Mouse (Mus musculus): ENCODE data around the gene Slfn9. TPM values are rescaled to one million over a fixed set of nuclear protein-coding genes. Genes with fewer than 3 reads are reported as not detected.
A peak's percentile ranks its signal among the peaks of the same experiment; 100 is the strongest.
"Not testable (repeated sequence)": the region's sequence is repeated elsewhere in the genome, so short reads cannot be mapped to it uniquely, and the experiment has no call there.

The Slfn9 gene
- polyA plus RNA-seq, 1 experiment from 2014 or later, result 5.1 TPM

- Histone ChIP-seq H3K9ac (ENCODE audit: low read length) (no peak overlapping the region), H3K9me3 (replicated peaks; ENCODE audit: control insufficient read depth, low read length) (no peaks in the 10 kb centered on the region), H3K4me2 (ENCODE audit: low read length) (no peak overlapping the region), H3K4me3 (ENCODE audit: low read depth, low read length) (no peak overlapping the region), H3K27ac (ENCODE audit: low read depth, low read length) (no peak overlapping the region), H3K36me3 (ENCODE audit: control insufficient read depth, insufficient read depth, low read length) (no peaks in the 10 kb centered on the region), H3K27me3 (replicated peaks; ENCODE audit: control insufficient read depth, insufficient read depth, low read length) (no peaks in the 10 kb centered on the region), H3K4me1 (ENCODE audit: control insufficient read depth, insufficient read depth, low read length) (no peaks in the 10 kb centered on the region)
- ATAC-seq (no peak), DNase-seq (ENCODE audit: low spot score) (no peak)
Measured at GRCm38 (mm10) chr11:83016093-83016492, 24.5 kb upstream of the Slfn9 start.

DNA sequence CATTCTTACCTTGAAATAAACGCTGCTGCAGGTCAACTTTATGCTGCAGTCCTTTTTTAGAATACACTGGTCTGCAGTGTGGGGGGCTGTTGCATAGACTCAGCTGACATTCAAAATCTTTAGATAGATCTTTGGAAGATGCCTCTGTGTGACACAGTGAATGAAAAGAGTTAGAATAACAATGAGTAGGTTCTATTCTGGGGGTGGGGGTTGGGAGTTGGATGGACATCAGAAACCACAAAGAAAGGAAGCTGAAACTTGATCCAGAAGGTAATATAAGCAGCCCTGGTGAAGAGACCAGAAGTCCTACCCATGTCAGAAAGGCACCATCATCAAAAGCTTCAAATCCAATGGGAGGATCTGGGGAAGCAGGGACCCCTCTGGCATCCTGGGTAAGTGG, 21.7 kb upstream of the Slfn9 start:
- H3K9me3 ChIP-seq (replicated peaks; ENCODE audit: control insufficient read depth, low read length), result no peaks in the 10 kb centered on the region
- H3K4me3 ChIP-seq (ENCODE audit: low read depth, low read length), result no peak overlapping the region
- H3K4me2 ChIP-seq (ENCODE audit: low read length), result no peak overlapping the region
- H3K9ac ChIP-seq (ENCODE audit: low read length), result no peak overlapping the region
- H3K4me1 ChIP-seq (ENCODE audit: control insufficient read depth, insufficient read depth, low read length), result no peaks in the 10 kb centered on the region
- H3K27me3 ChIP-seq (replicated peaks; ENCODE audit: control insufficient read depth, insufficient read depth, low read length), result no peaks in the 10 kb centered on the region
- no peak for DNase-seq (ENCODE audit: low spot score)
- WGBS, result 90% methylated on average over 1 of the region's 1 CpGs
- no peaks in the 10 kb centered on the region for H3K36me3 ChIP-seq (ENCODE audit: control insufficient read depth, insufficient read depth, low read length)
- ATAC-seq, result no peak
- H3K27ac ChIP-seq (ENCODE audit: low read depth, low read length), result no peak overlapping the region

DNA sequence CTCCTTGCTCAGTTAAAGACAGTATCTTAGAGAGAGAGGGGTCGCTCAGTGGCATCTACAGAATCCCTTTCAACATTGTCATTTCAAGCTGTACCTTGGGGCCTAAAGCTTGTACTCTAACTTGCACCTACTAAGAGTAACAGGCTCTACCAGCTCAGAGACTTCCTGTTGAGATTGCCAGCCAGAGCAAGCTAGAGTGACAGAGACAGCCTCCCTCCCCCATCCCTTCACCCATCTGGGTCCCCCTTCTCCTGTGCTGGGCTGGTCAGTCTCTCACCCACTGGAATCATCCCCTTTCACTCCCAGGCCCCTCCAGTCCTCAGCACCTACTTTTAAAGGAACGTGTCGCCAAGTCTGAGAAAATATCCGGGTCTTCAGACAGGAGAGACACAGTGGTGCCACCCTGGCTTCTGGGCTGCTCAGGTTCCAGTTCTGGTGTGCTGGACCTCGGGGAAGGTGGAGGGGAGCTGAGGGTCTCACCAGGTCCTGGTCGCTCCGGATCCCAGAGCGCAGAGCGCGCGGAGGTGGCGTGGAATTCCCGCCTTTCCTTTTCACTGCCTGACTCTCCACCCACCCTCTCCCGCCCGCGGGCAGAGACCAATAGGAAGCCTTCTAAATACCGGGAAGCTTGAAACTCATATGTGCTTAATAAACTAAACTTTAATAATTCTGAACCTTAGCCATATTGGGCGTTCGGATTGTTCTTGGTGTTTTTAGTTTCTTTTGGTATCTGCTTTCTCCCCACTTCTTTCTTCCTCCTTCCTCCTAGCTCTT, 831 bp downstream of the Slfn9 start:
- peak overlapping the region; percentile 60 for H3K4me2 ChIP-seq (ENCODE audit: low read length)
- not testable (repeated sequence) for H3K4me1 ChIP-seq (ENCODE audit: control insufficient read depth, insufficient read depth, low read length); H3K36me3 ChIP-seq (ENCODE audit: control insufficient read depth, insufficient read depth, low read length); H3K27me3 ChIP-seq (replicated peaks; ENCODE audit: control insufficient read depth, insufficient read depth, low read length); H3K27ac ChIP-seq (ENCODE audit: low read depth, low read length); H3K9me3 ChIP-seq (replicated peaks; ENCODE audit: control insufficient read depth, low read length)
- DNase-seq (ENCODE audit: low spot score), result peak; percentile 64
- 20% methylated on average over 19 of the region's 19 CpGs for WGBS
- H3K9ac ChIP-seq (ENCODE audit: low read length), result peak overlapping the region; percentile 58
- ATAC-seq, result peak; percentile 66; the same call in 1 of the 2 replicates
- peak overlapping the region; percentile 27 for H3K4me3 ChIP-seq (ENCODE audit: low read depth, low read length)

DNA sequence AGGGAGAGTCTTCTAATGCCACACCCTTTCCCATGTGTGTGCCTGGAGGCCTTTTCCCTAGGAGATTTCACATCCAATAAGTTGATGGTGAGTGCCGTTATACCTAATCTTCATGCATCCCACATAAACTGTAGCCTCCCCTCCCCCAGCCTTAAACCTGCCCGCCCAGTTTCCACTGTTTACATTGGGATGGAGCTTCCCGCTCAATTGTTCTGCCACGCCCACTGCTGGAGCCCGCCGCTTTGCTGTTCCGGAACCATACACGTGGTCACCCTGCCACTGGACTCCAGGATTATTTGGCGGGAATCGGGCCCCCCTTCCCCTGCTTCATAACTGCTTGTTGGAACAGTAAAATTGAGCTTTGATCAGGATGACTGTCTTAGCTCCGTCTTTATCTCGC, 2.3 kb downstream of the Slfn9 start:
- DNase-seq (ENCODE audit: low spot score), result no peak
- H3K36me3 ChIP-seq (ENCODE audit: control insufficient read depth, insufficient read depth, low read length), result peaks cover 1% of the 10 kb centered on the region; the same call in 1 of the 2 replicates
- peaks cover 3% of the 10 kb centered on the region; the same call in 1 of the 2 replicates for H3K4me1 ChIP-seq (ENCODE audit: control insufficient read depth, insufficient read depth, low read length)
- no peak overlapping the region for H3K9ac ChIP-seq (ENCODE audit: low read length)
- 52% methylated on average over 12 of the region's 12 CpGs for WGBS
- ATAC-seq, result no peak
- H3K4me3 ChIP-seq (ENCODE audit: low read depth, low read length), result no peak overlapping the region
- no peaks in the 10 kb centered on the region for H3K27me3 ChIP-seq (replicated peaks; ENCODE audit: control insufficient read depth, insufficient read depth, low read length)
- H3K9me3 ChIP-seq (replicated peaks; ENCODE audit: control insufficient read depth, low read length), result no peaks in the 10 kb centered on the region
- no peak overlapping the region for H3K27ac ChIP-seq (ENCODE audit: low read depth, low read length)
- peak overlapping the region; percentile 10; the same call in 1 of the 2 replicates for H3K4me2 ChIP-seq (ENCODE audit: low read length)

DNA sequence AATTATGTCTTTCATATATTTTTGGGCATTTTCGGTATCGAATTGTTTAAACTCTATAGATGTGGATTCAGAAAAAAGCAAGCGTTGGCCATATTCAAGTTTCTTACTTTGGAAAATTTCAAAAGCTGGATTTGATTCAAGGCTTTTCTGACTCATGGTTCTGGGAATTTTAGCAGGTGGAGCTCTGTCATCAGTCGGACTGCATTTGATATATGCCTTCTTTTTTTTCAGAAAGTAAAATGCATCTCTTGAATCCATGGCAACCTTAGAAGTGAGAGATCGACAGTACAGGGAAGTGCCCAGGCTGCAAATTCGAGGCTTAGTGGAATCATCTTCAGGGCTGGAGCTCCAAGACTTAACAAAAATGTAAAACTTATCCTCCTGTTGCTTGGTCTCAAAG, 4.0 kb downstream of the Slfn9 start:
- Histone ChIP-seq H3K36me3 (ENCODE audit: control insufficient read depth, insufficient read depth, low read length) (peaks cover 5% of the 10 kb centered on the region; the same call in 1 of the 2 replicates), H3K4me3 (ENCODE audit: low read depth, low read length) (no peak overlapping the region), H3K9me3 (replicated peaks; ENCODE audit: control insufficient read depth, low read length) (no peaks in the 10 kb centered on the region), H3K4me2 (ENCODE audit: low read length) (no peak overlapping the region), H3K27me3 (replicated peaks; ENCODE audit: control insufficient read depth, insufficient read depth, low read length) (no peaks in the 10 kb centered on the region), H3K9ac (ENCODE audit: low read length) (no peak overlapping the region), H3K4me1 (ENCODE audit: control insufficient read depth, insufficient read depth, low read length) (peaks cover 3% of the 10 kb centered on the region; the same call in 1 of the 2 replicates), H3K27ac (ENCODE audit: low read depth, low read length) (no peak overlapping the region)
- ATAC-seq (no peak), DNase-seq (ENCODE audit: low spot score) (no peak)
- WGBS, result 91% methylated on average over 6 of the region's 6 CpGs

GRCm38 (mm10) chr11:82983193-82983592, 8.4 kb downstream of the Slfn9 start:
- H3K27ac ChIP-seq (ENCODE audit: low read depth, low read length), result no peak overlapping the region
- 78% methylated on average over 17 of the region's 17 CpGs for WGBS
- H3K9ac ChIP-seq (ENCODE audit: low read length), result no peak overlapping the region

GRCm38 (mm10) chr11:82982409-82982808, 9.2 kb downstream of the Slfn9 start:
- WGBS, result 98% methylated on average over 2 of the region's 2 CpGs
- not testable (repeated sequence) for H3K27ac ChIP-seq (ENCODE audit: low read depth, low read length); H3K9me3 ChIP-seq (replicated peaks; ENCODE audit: control insufficient read depth, low read length); H3K27me3 ChIP-seq (replicated peaks; ENCODE audit: control insufficient read depth, insufficient read depth, low read length); H3K36me3 ChIP-seq (ENCODE audit: control insufficient read depth, insufficient read depth, low read length); H3K4me1 ChIP-seq (ENCODE audit: control insufficient read depth, insufficient read depth, low read length); DNase-seq (ENCODE audit: low spot score); H3K9ac ChIP-seq (ENCODE audit: low read length); ATAC-seq; H3K4me3 ChIP-seq (ENCODE audit: low read depth, low read length); H3K4me2 ChIP-seq (ENCODE audit: low read length)

More at GRCm38 (mm10) chr11:82983193-82983592, 8.4 kb downstream of the Slfn9 start:
- H3K4me1 ChIP-seq (ENCODE audit: control insufficient read depth, insufficient read depth, low read length), result no peaks in the 10 kb centered on the region
- peaks cover 5% of the 10 kb centered on the region; the same call in 1 of the 2 replicates for H3K36me3 ChIP-seq (ENCODE audit: control insufficient read depth, insufficient read depth, low read length)
- H3K27me3 ChIP-seq (replicated peaks; ENCODE audit: control insufficient read depth, insufficient read depth, low read length), result no peaks in the 10 kb centered on the region
- H3K4me3 ChIP-seq (ENCODE audit: low read depth, low read length), result no peak overlapping the region
- ATAC-seq (no peak), DNase-seq (ENCODE audit: low spot score) (no peak)
- no peaks in the 10 kb centered on the region for H3K9me3 ChIP-seq (replicated peaks; ENCODE audit: control insufficient read depth, low read length)
- H3K4me2 ChIP-seq (ENCODE audit: low read length), result no peak overlapping the region

GRCm38 (mm10) chr11:82973916-82974315, 17.7 kb downstream of the Slfn9 start:
- ATAC-seq (no peak), DNase-seq (ENCODE audit: low spot score) (no peak)
- no peak overlapping the region for H3K9ac ChIP-seq (ENCODE audit: low read length)
- no peaks in the 10 kb centered on the region for H3K9me3 ChIP-seq (replicated peaks; ENCODE audit: control insufficient read depth, low read length)
- WGBS, result 73% methylated on average over 5 of the region's 5 CpGs
- H3K4me2 ChIP-seq (ENCODE audit: low read length), result no peak overlapping the region
- no peak overlapping the region for H3K27ac ChIP-seq (ENCODE audit: low read depth, low read length)
- no peaks in the 10 kb centered on the region for H3K4me1 ChIP-seq (ENCODE audit: control insufficient read depth, insufficient read depth, low read length)
- no peak overlapping the region for H3K4me3 ChIP-seq (ENCODE audit: low read depth, low read length)
- H3K36me3 ChIP-seq (ENCODE audit: control insufficient read depth, insufficient read depth, low read length), result no peaks in the 10 kb centered on the region
- H3K27me3 ChIP-seq (replicated peaks; ENCODE audit: control insufficient read depth, insufficient read depth, low read length), result no peaks in the 10 kb centered on the region

DNA sequence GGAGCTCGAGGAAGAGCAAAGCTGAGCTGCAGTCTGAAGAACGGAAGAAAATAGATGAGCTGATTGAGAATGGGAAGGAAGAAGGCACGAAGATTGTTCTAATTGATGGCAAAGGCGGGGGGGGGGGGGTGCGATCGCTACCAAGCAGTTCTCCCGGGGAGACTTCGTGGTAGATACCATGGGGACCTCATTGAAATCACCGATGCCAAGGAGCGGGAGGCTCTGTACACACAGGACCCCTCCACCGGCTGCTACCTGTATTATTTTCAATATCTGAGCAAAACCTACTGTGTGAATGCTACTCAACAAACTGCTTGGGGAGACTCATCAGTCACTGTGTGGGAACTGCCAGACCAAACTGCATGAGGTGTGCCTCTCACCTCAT, 20.0 kb downstream of the Slfn9 start:
- no peaks in the 10 kb centered on the region for H3K9me3 ChIP-seq (replicated peaks; ENCODE audit: control insufficient read depth, low read length)
- H3K4me2 ChIP-seq (ENCODE audit: low read length), result peak overlapping the region; percentile 45
- DNase-seq (ENCODE audit: low spot score) (no peak), ATAC-seq (0 out of 2 replicates have a peak, but pooled peaks have one; percentile 18)
- H3K9ac ChIP-seq (ENCODE audit: low read length), result peak overlapping the region; percentile 56
- 76% methylated on average over 9 of the region's 11 CpGs for WGBS
- no peaks in the 10 kb centered on the region for H3K36me3 ChIP-seq (ENCODE audit: control insufficient read depth, insufficient read depth, low read length)
- no peaks in the 10 kb centered on the region for H3K4me1 ChIP-seq (ENCODE audit: control insufficient read depth, insufficient read depth, low read length)
- no peaks in the 10 kb centered on the region for H3K27me3 ChIP-seq (replicated peaks; ENCODE audit: control insufficient read depth, insufficient read depth, low read length)
- no peak overlapping the region for H3K27ac ChIP-seq (ENCODE audit: low read depth, low read length)
- H3K4me3 ChIP-seq (ENCODE audit: low read depth, low read length), result no peak overlapping the region; the same call in 1 of the 2 replicates

All from forebrain, embryonic 14.5 days (tissue).